Mouse (Mus musculus): ENCODE results near the gene Il5ra.

DNA sequence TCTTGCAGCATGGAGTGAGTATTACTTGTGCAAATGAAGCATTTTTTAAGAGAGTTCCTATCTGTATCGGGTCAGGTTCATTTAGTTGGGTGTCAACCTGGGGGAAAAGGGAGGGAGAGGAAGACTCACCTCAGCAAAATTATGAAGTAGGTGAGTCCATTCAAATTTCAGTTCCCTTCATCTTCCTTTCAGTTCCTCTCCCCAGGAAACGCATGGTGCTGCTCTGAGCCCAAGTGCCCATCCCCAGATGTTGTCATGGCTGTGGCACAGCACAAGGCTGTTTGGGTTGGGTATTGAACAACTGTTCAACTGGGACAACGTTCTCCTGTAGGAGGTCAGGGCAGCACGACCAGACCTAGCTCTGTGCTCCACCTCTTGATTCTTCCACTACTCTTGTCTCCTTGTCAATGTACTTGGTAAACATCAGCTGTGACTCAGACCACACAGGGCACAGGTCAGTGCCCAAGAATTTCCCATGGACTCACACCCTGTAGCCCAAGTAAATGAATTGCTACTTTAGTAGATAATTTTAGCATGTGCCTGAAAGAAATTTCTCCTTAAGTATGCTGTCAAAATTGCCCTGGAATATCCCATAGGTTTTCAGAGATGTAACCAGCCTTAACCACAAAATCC, 19.0 kb downstream of the Il5ra start:
- TF ChIP-seq CTCF (IDR thresholded peaks at IDR 0.05; ENCODE audit: extremely low read depth, insufficient read depth, low read length) (no peak), POLR2A (IDR thresholded peaks at IDR 0.05; ENCODE audit: extremely low read depth, insufficient read depth, low read length) (no peak)

Data from cortical plate, adult 2 months (tissue).